ENCODE assay signal across 8 mouse cellular contexts in the genomic region with DNA sequence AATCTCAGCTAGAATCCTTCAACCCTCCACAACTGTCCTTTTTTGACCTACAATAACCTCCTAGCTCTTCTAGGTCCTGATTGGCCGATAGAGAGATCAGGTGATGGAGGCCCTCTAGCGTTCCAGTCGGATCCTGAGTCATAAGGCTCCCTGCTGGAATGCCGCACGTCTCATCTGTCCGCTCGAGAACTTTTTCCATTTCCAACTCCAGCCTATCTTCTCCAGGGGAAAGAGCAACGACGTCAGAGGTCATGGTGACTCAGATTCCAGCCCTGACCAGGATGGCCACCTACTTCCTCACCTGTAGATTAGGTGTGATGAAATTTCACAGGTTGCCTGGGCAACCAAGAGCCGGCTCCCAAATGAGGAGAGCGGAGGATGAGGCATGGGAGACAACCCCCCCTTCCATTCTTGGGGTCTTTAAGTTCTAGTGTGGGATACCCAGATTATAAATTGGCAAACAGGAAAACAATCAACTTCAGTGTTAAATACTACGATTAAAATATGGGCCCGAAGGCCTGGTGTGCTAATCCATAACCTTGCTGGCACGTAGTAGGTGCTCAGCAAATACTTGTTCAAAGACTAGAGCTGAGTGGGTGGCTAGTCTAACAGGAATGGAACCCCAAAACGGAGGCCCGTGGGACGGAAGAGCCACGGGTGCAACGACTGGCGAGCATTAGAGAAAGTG. TPM values are rescaled to one million over a fixed set of nuclear protein-coding genes. Genes with fewer than 3 reads are reported as not detected.
A peak's percentile ranks its signal among the peaks of the same experiment; 100 is the strongest.
DNase-seq lines count a peak whose midpoint lies in the region; ATAC-seq lines count a peak whose summit lies in the region.

No protein-coding gene starts in this region.

- H3K9me3 ChIP-seq in intestine, embryonic 16.5 days (ENCODE audit: control insufficient read depth, low read length) = no peaks in the 10 kb centered on the region
- no peaks in the 10 kb centered on the region for H3K9me3 ChIP-seq in liver, embryonic 11.5 days (ENCODE audit: control insufficient read depth, low read length)

- peak; percentile 50 for DNase-seq in right cerebral cortex, adult 18-20 months
- no peak for DNase-seq in right cerebral cortex, postnatal 4 days
- DNase-seq in embryo, embryonic 10.5 days (ENCODE audit: low spot score) = peak; percentile 80
- DNase-seq in liver, embryonic 11.5 days (ENCODE audit: low spot score) = peak; percentile 49
- DNase-seq in testis, postnatal 14 days (ENCODE audit: low spot score) = peak; percentile 64

- H3K36me3 ChIP-seq in intestine, embryonic 16.5 days (ENCODE audit: control insufficient read depth, insufficient read depth, low read length) = no peaks in the 10 kb centered on the region
- no peaks in the 10 kb centered on the region for H3K36me3 ChIP-seq in liver, embryonic 11.5 days (ENCODE audit: control insufficient read depth, insufficient read depth, low read length)

- peak overlapping the region; percentile 98 for H3K27ac ChIP-seq in intestine, embryonic 16.5 days (ENCODE audit: low read length)
- H3K27ac ChIP-seq in liver, embryonic 11.5 days (ENCODE audit: low read depth, low read length) = peak overlapping the region; percentile 70

- peak; percentile 40 for ATAC-seq in granulocyte monocyte progenitor cell, adult 5-6 weeks (replicated peaks; ENCODE audit: poor library complexity, severe bottlenecking)
- ATAC-seq in intestine, embryonic 16.5 days = peak; percentile 52
- ATAC-seq in liver, embryonic 11.5 days (replicated peaks; ENCODE audit: low FRiP score) = peak; percentile 45; the same call in 1 of the 2 replicates
- ATAC-seq in monocyte, adult 5-6 weeks (replicated peaks; ENCODE audit: insufficient number of reproducible peaks, low FRiP score, low TSS enrichment, poor library complexity, severe bottlenecking) = peak; percentile 24; the same call in 1 of the 2 replicates

- no peaks in the 10 kb centered on the region for H3K27me3 ChIP-seq in intestine, embryonic 16.5 days (replicated peaks; ENCODE audit: control insufficient read depth, insufficient read depth, low read length)
- H3K27me3 ChIP-seq in liver, embryonic 11.5 days (replicated peaks; ENCODE audit: control insufficient read depth, insufficient read depth, low read length) = no peaks in the 10 kb centered on the region

- H3K4me1 ChIP-seq in intestine, embryonic 16.5 days (ENCODE audit: control insufficient read depth, insufficient read depth, low read length) = peaks cover 8% of the 10 kb centered on the region; the same call in 1 of the 2 replicates
- H3K4me1 ChIP-seq in liver, embryonic 11.5 days (replicated peaks; ENCODE audit: control insufficient read depth, insufficient read depth, low read length) = peaks cover 9% of the 10 kb centered on the region

- peak overlapping the region; percentile 98 for H3K9ac ChIP-seq in intestine, embryonic 16.5 days (ENCODE audit: low read depth, low read length)
- H3K9ac ChIP-seq in liver, embryonic 11.5 days (ENCODE audit: low read depth, low read length) = peak overlapping the region; percentile 84

- peak overlapping the region; percentile 71 for H3K4me3 ChIP-seq in intestine, embryonic 16.5 days (ENCODE audit: low read length)
- peak overlapping the region; percentile 73 for H3K4me3 ChIP-seq in liver, embryonic 11.5 days (ENCODE audit: low read depth, low read length)

- H3K4me2 ChIP-seq in intestine, embryonic 16.5 days (ENCODE audit: low read depth, low read length) = peak overlapping the region; percentile 96
- peak overlapping the region; percentile 88 for H3K4me2 ChIP-seq in liver, embryonic 11.5 days

- WGBS in intestine, embryonic 16.5 days = 13% methylated on average over 20 of the region's 20 CpGs
- 11% methylated on average over 20 of the region's 20 CpGs for WGBS in liver, embryonic 11.5 days

RNA-seq across cellular contexts. Expression of a gene that starts 0.4 kb away (rescaled TPM):
- total RNA-seq in granulocyte monocyte progenitor cell, adult 5-6 weeks (2014; fragmentation: Nextera tagmentation) = 18.3 and 18.6 TPM in 2 replicates
- 13.2 and 21.2 TPM in 2 replicates for total RNA-seq in granulocyte monocyte progenitor cell, adult 5-6 weeks (2017)
- 16.3 and 17.1 TPM in 2 replicates for polyA plus RNA-seq in intestine, embryonic 16.5 days (2015; fragmentation: Nextera tagmentation; extraction: Ambion mirVana)
- polyA plus RNA-seq in liver, embryonic 11.5 days (2014; fragmentation: Nextera tagmentation; extraction: Ambion mirVana) = 1.5 and 1.9 TPM in 2 replicates
- total RNA-seq in monocyte, adult 5-6 weeks (2017) = 16.7 to 26.4 TPM (median 19.0 TPM) in 3 replicates

RNA-seq across cellular contexts. Expression of a gene that starts 5.4 kb away (rescaled TPM):
- total RNA-seq in granulocyte monocyte progenitor cell, adult 5-6 weeks (2014; fragmentation: Nextera tagmentation) = not detected in 2 replicates
- not detected in 2 replicates for total RNA-seq in granulocyte monocyte progenitor cell, adult 5-6 weeks (2017)
- polyA plus RNA-seq in intestine, embryonic 16.5 days (2015; fragmentation: Nextera tagmentation; extraction: Ambion mirVana) = 106 and 121 TPM in 2 replicates
- polyA plus RNA-seq in liver, embryonic 11.5 days (2014; fragmentation: Nextera tagmentation; extraction: Ambion mirVana) = not detected in 2 replicates
- not detected in 3 replicates for total RNA-seq in monocyte, adult 5-6 weeks (2017)

RNA-seq across cellular contexts. Expression of a gene that starts 58.5 kb away (rescaled TPM):
- total RNA-seq in granulocyte monocyte progenitor cell, adult 5-6 weeks (2014; fragmentation: Nextera tagmentation) = 3.8 and 5.7 TPM in 2 replicates
- total RNA-seq in granulocyte monocyte progenitor cell, adult 5-6 weeks (2017) = 3.2 and 4.7 TPM in 2 replicates
- polyA plus RNA-seq in intestine, embryonic 16.5 days (2015; fragmentation: Nextera tagmentation; extraction: Ambion mirVana) = 4.4 and 4.6 TPM in 2 replicates
- 3.0 and 3.8 TPM in 2 replicates for polyA plus RNA-seq in liver, embryonic 11.5 days (2014; fragmentation: Nextera tagmentation; extraction: Ambion mirVana)
- total RNA-seq in monocyte, adult 5-6 weeks (2017) = 9.8 to 13.1 TPM (median 11.9 TPM) in 3 replicates
